Mouse (Mus musculus) MEL (cell line): ENCODE measurements around the gene Agpat1. TPM values are rescaled to one million over a fixed set of nuclear protein-coding genes. Genes with fewer than 3 reads are reported as not detected.

Experiments used
- DNase-seq: peaks from one replicate; pipeline ENCODE4 v3.0.0; 2011; ENCODE audit warnings: low read depth, low spot score
- H3K27ac ChIP-seq: 2 replicates; pipeline ENCODE4 v1.5.1; 2012; ENCODE audit warnings: low read depth, mild to moderate bottlenecking, control low read depth, low read length, moderate library complexity; ENCODE audit not compliant: control insufficient read depth
- H3K27me3 ChIP-seq, 2 experiments: fragments of 150-350 bp in 1 of 2; sonication (generic) in 1 of 2; 2 replicates each; pipeline ENCODE4 v1.6.1; 2012; ENCODE audit warnings: low read length in 2 of 2, mild to moderate bottlenecking in 2 of 2, improper control_type of control experiment in 1 of 2, moderate library complexity in 1 of 2; ENCODE audit not compliant: insufficient read depth in 2 of 2, control insufficient read depth in 1 of 2
- H3K36me3 ChIP-seq, 2 experiments: 2 replicates each; pipeline ENCODE4 v1.6.1; 2012 to 2014; ENCODE audit warnings: low read length in 2 of 2, improper control_type of control experiment in 1 of 2, inconsistent platforms in 1 of 2, mild to moderate bottlenecking in 1 of 2; ENCODE audit not compliant: insufficient read depth in 2 of 2, control insufficient read depth in 1 of 2
- H3K4me1 ChIP-seq, 2 experiments: fragments of 150-350 bp in 1 of 2; sonication (generic) in 1 of 2; 2 replicates each; pipeline ENCODE4 v1.6.1; 2012; ENCODE audit warnings: low read length in 2 of 2, improper control_type of control experiment in 1 of 2, mild to moderate bottlenecking in 1 of 2; ENCODE audit not compliant: insufficient read depth in 2 of 2, control insufficient read depth in 1 of 2
- H3K4me3 ChIP-seq, 2 experiments: fragments of 150-350 bp in 1 of 2; sonication (generic) in 1 of 2; 2 replicates each; pipeline ENCODE4 v1.5.1; 2012; ENCODE audit warnings: low read depth in 2 of 2, low read length in 2 of 2, mild to moderate bottlenecking in 2 of 2, moderate library complexity in 2 of 2, control low read depth in 1 of 2, improper control_type of control experiment in 1 of 2; ENCODE audit not compliant: control insufficient read depth in 1 of 2, insufficient read depth in 1 of 2
- H3K79me2 ChIP-seq: 2 replicates; pipeline ENCODE4 v1.6.1; 2012; ENCODE audit warnings: mild to moderate bottlenecking, low read length, moderate library complexity; ENCODE audit not compliant: control insufficient read depth, poor library complexity, insufficient read depth
- H3K9ac ChIP-seq: 2 replicates; pipeline ENCODE4 v1.6.1; 2012; ENCODE audit warnings: low read depth, mild to moderate bottlenecking, control low read depth, low read length, moderate library complexity; ENCODE audit not compliant: control insufficient read depth, poor library complexity, severe bottlenecking
- H3K9me3 ChIP-seq: fragments of 150-350 bp; sonication (generic); replicated peaks from 2 replicates; pipeline ENCODE4 v1.6.1; 2012; ENCODE audit warnings: mild to moderate bottlenecking, low read length, improper control_type of control experiment, moderate library complexity; ENCODE audit not compliant: insufficient read depth
- ELF1 ChIP-seq: IDR thresholded peaks from 2 replicates; pipeline ENCODE4 v1.6.1; 2014; ENCODE audit warnings: low read depth, mild to moderate bottlenecking, inconsistent platforms, low read length, improper control_type of control experiment, moderate library complexity
- GATA1 ChIP-seq: IDR thresholded peaks from 2 replicates; pipeline ENCODE4 v1.6.1; 2011; ENCODE audit warnings: low read depth, low read length, improper control_type of control experiment
- HCFC1 ChIP-seq: IDR thresholded peaks from 2 replicates; pipeline ENCODE4 v1.6.1; 2012; ENCODE audit warnings: low read depth, mild to moderate bottlenecking, inconsistent platforms, low read length, improper control_type of control experiment, moderate library complexity
- KAT2A ChIP-seq: conservative IDR thresholded peaks from 2 replicates; pipeline ENCODE4 v1.6.1; 2012; ENCODE audit warnings: low read depth, low read length, improper control_type of control experiment, inconsistent platforms
- MAFK ChIP-seq: IDR thresholded peaks from 2 replicates; pipeline ENCODE4 v1.6.1; 2011; ENCODE audit warnings: low read depth, mild to moderate bottlenecking, low read length, improper control_type of control experiment, borderline replicate concordance
- MYB ChIP-seq: IDR thresholded peaks from 2 replicates; pipeline ENCODE4 v1.6.1; 2011; ENCODE audit warnings: mild to moderate bottlenecking, low read depth, low read length, improper control_type of control experiment
- NELFE ChIP-seq: IDR thresholded peaks from 2 replicates; pipeline ENCODE4 v1.6.1; 2011; ENCODE audit warnings: low read depth, low read length, improper control_type of control experiment
- NRF1 ChIP-seq: IDR thresholded peaks from 2 replicates; pipeline ENCODE4 v1.6.1; 2014; ENCODE audit warnings: low read depth, mild to moderate bottlenecking, inconsistent platforms, low read length, improper control_type of control experiment, moderate library complexity; ENCODE audit not compliant: poor library complexity, insufficient read depth, severe bottlenecking
- POLR2A ChIP-seq, 2 experiments: IDR thresholded peaks; 2 replicates each; pipeline ENCODE4 v1.6.1; 2011 to 2012; ENCODE audit warnings: low read length in 2 of 2, mild to moderate bottlenecking in 2 of 2, control low read depth in 1 of 2, improper control_type of control experiment in 1 of 2, low read depth in 1 of 2, moderate library complexity in 1 of 2; ENCODE audit not compliant: control insufficient read depth in 1 of 2, insufficient read depth in 1 of 2, poor library complexity in 1 of 2
- POLR2AphosphoS2 ChIP-seq: IDR thresholded peaks from 2 replicates; pipeline ENCODE4 v1.6.1; 2011; ENCODE audit warnings: low read length, improper control_type of control experiment
- POLR2AphosphoS5 ChIP-seq: IDR thresholded peaks from 2 replicates; pipeline ENCODE4 v1.6.1; 2012; ENCODE audit warnings: low read depth, borderline replicate concordance, mild to moderate bottlenecking, inconsistent platforms, low read length, moderate library complexity, mixed read lengths
- RAD21 ChIP-seq: IDR thresholded peaks from 2 replicates; pipeline ENCODE4 v1.6.1; 2011; ENCODE audit warnings: mild to moderate bottlenecking, low read depth, low read length, improper control_type of control experiment
- RCOR1 ChIP-seq: IDR thresholded peaks from 2 replicates; pipeline ENCODE4 v1.6.1; 2012; ENCODE audit warnings: low read depth, mild to moderate bottlenecking, inconsistent platforms, low read length, improper control_type of control experiment
- SIN3A ChIP-seq: IDR thresholded peaks from 2 replicates; pipeline ENCODE4 v1.6.1; 2012; ENCODE audit warnings: low read length, improper control_type of control experiment, inconsistent platforms
- SMC3 ChIP-seq: IDR thresholded peaks from 2 replicates; pipeline ENCODE4 v1.6.1; 2011; ENCODE audit warnings: low read depth, low read length, improper control_type of control experiment
- TAL1 ChIP-seq: IDR thresholded peaks from 2 replicates; pipeline ENCODE4 v1.6.1; 2012; ENCODE audit warnings: mild to moderate bottlenecking, inconsistent platforms, low read length, moderate library complexity, mixed read lengths
- UBTF ChIP-seq: IDR thresholded peaks from 2 replicates; pipeline ENCODE4 v1.6.1; 2012; ENCODE audit warnings: low read depth, mild to moderate bottlenecking, inconsistent platforms, low read length, improper control_type of control experiment, moderate library complexity, borderline replicate concordance; ENCODE audit not compliant: insufficient read depth
- ZKSCAN1 ChIP-seq: IDR thresholded peaks from 2 replicates; pipeline ENCODE4 v1.6.1; 2012; ENCODE audit warnings: low read depth, mild to moderate bottlenecking, inconsistent platforms, low read length, improper control_type of control experiment, moderate library complexity
- polyA plus RNA-seq, 2 experiments: library from polyadenylated mRNA; stranded (reverse) in 1 of 2; unstranded in 1 of 2; fragments of >175 nt in 1 of 2; fragments of >200 nt in 1 of 2; gene quantifications; 2 replicates each; pipeline versions ENCODE4 v1.2.1 to v1.2.4; 2012; ENCODE audit warnings: low replicate concordance in 2 of 2, low read depth in 1 of 2; ENCODE audit not compliant: insufficient read length in 2 of 2, insufficient read depth in 1 of 2, missing spikeins in 1 of 2
- total RNA-seq: library from RNA; depleted of rRNA; stranded (reverse); fragments of 300-350 nt; gene quantifications from 2 replicates; pipeline ENCODE4 v1.2.3, GENCODE M21; 2012

Agpat1 gene
- total and polyA plus RNA-seq, 3 experiments, result 85.2 to 153 TPM; not detected in 1

DNA sequence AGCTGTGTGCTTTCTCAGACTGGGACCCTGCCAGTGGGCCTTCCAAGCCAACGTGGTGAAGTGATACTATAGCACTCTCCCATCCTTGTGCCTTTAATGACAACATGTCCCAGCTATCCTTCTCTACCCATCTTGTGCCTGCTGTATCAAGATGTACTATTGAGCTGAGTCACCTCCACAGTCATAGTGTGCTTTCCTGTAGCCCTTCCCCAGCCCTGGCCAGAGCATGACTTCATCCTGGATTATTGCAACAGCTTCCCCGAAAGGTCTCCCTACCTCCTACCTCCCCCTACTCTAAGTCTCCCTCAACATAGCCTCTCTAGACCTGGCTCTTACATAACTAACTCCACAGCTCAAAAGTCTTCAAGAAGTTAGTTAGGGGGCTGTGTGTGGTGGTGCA lies 31.6 kb downstream of the Agpat1 start:
- peak; percentile 33 for DNase-seq
- H3K79me2 ChIP-seq, result no peaks in the 10 kb centered on the region
- H3K27ac ChIP-seq, result no peak overlapping the region
- peaks cover 0 to 14% of the 10 kb centered on the region in 2 experiments; a peak in 2 of 4 replicates for H3K4me1 ChIP-seq
- H3K4me3 ChIP-seq, result no peak overlapping the region
- no peak overlapping the region for H3K9ac ChIP-seq
- no peaks in the 10 kb centered on the region for H3K9me3 ChIP-seq
- peaks cover 5 to 12% of the 10 kb centered on the region in 2 experiments; a peak in 3 of 4 replicates for H3K27me3 ChIP-seq
- peaks cover 0 to 5% of the 10 kb centered on the region in 2 experiments; a peak in 1 of 4 replicates for H3K36me3 ChIP-seq
- TF ChIP-seq NRF1 (no peak), TAL1 (peak; percentile 38; the same call in 1 of the 2 replicates)

DNA sequence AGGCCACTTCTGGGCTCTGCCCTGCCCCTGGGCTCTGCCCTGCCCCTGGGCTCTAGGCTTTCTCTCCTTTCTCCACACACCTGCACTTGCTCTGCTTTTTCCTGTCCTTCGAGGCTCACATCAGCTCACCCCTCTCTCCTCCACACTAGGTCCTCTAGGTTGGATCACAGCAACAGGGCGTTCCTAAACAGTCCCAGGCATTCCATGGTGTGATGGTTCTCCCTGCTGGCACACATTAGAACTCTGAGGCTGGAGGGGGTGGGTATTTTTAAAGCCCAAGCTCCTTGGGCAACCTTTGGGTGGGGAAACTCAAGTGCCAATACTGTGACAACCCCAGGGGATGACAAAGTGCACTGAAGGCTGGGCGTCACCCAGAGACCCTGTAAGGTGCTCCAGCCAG lies 33.4 kb downstream of the Agpat1 start:
- no peak overlapping the region for H3K4me3 ChIP-seq
- H3K27ac ChIP-seq, result no peak overlapping the region
- peaks cover 0 to 5% of the 10 kb centered on the region in 2 experiments; a peak in 1 of 4 replicates for H3K4me1 ChIP-seq
- H3K9ac ChIP-seq, result no peak overlapping the region
- no peaks in the 10 kb centered on the region for H3K9me3 ChIP-seq
- H3K36me3 ChIP-seq, result no peaks in the 10 kb centered on the region
- no peaks in the 10 kb centered on the region for H3K79me2 ChIP-seq
- DNase-seq, result no peak
- no peak for TF ChIP-seq ZKSCAN1
- no peak for TF ChIP-seq ELF1
- no peak for TF ChIP-seq MAFK
- no peak for TF ChIP-seq UBTF
- no peak for TF ChIP-seq MYB
- no peak for TF ChIP-seq NELFE
- TF ChIP-seq SIN3A, result no peak
- no peak for TF ChIP-seq NRF1
- H3K27me3 ChIP-seq, result peaks cover 5 to 12% of the 10 kb centered on the region in 2 experiments; a peak in 3 of 4 replicates

DNA sequence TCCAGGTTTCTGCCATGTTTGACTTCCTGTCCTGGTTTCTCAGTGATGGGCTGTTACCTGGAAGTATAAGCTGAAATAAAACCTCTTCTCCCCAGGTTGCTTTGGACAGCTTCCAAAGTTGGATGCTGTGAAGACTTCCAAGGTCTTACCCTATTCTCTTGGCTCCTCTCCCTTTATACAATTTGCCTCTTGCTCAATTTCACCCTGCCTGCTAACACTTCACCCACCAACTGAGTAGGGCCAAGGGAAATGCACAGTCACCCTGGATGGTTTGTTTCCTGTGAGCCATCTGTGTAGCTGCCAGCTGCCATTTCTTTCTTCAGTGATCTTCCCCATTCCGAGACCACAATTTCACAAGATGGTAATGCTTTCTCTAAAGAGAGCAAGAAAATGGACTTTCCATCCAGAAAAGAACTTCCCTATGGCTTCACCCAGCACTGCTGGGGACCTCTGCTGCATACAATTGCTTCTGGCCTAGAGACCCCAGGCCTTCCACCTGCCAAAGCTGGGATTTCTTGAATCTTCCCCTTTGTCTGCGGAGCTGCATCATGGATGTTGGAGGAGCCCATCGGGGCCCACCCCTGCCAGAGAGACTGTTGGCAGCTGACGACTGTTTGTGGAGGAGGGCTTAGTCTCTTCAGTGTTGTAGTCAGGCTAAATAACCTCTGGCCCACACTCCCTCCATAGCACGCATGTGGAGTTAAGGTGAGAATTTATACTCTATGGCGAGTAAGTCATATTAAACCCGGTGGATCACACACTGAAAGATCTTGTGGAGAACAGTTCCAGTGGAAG lies 35.6 kb downstream of the Agpat1 start:
- no peak for DNase-seq
- H3K4me1 ChIP-seq, result peaks cover 0 to 13% of the 10 kb centered on the region in 2 experiments; a peak in 2 of 4 replicates
- H3K9ac ChIP-seq, result no peak overlapping the region
- no peaks in the 10 kb centered on the region for H3K79me2 ChIP-seq
- no peak overlapping the region for H3K4me3 ChIP-seq
- H3K36me3 ChIP-seq, result peaks cover 0 to 4% of the 10 kb centered on the region in 2 experiments; a peak in 1 of 4 replicates
- TF ChIP-seq RAD21 (no peak), POLR2A (IDR thresholded peaks at IDR 0.05; ENCODE audit: control insufficient read depth in 1 of 2, insufficient read depth in 1 of 2, low read depth in 1 of 2, low read length in 2 of 2, poor library complexity in 1 of 2) (no peak), KAT2A (no peak), GATA1 (no peak), POLR2AphosphoS2 (no peak), HCFC1 (no peak), NRF1 (no peak), POLR2AphosphoS5 (no peak), RCOR1 (no peak), SMC3 (no peak), NELFE (no peak)
- peaks cover 5 to 12% of the 10 kb centered on the region in 2 experiments; a peak in 3 of 4 replicates for H3K27me3 ChIP-seq
- H3K27ac ChIP-seq, result no peak overlapping the region
- no peaks in the 10 kb centered on the region for H3K9me3 ChIP-seq
